29 mouse cellular contexts compared by ENCODE assay signal in genomic region chr10:40668640-40669039, GRCm38 (mm10). TPM values are rescaled to one million over a fixed set of nuclear protein-coding genes. Genes with fewer than 3 reads are reported as not detected.
"Had no signal": no experiment of that assay in that cellular context is flagged by ENCODE, and none has a peak within 500 bp of the region (broad histone marks: within the 10 kb centered on the region; RNA-seq: fewer than 3 reads in every experiment).

No protein-coding gene starts in this region.

- H3K4me2 ChIP-seq: heart, embryonic 11.5 days; heart, embryonic 12.5 days; heart, embryonic 13.5 days; heart, embryonic 15.5 days; hindbrain, embryonic 12.5 days; hindbrain, embryonic 13.5 days; hindbrain, embryonic 14.5 days; hindbrain, embryonic 15.5 days; intestine, embryonic 15.5 days; kidney, embryonic 15.5 days had no signal

- DNase-seq: heart, postnatal 14 days; heart, postnatal 36 days; heart, postnatal 4 days; kidney, adult 11 months; kidney, adult 18-20 months; kidney, postnatal 10 days; kidney, postnatal 4 days; layer of hippocampus, adult 9-11 months; layer of hippocampus, postnatal 36 days had no signal

- H3K27ac ChIP-seq: heart, embryonic 13.5 days; heart, embryonic 15.5 days; hindbrain, embryonic 10.5 days; hindbrain, embryonic 12.5 days; hindbrain, embryonic 13.5 days; hindbrain, embryonic 14.5 days; hindbrain, embryonic 15.5 days; hindbrain, postnatal 0 days; intestine, embryonic 15.5 days; kidney, embryonic 15.5 days; kidney, postnatal 0 days; layer of hippocampus, adult 2 months; left cerebral cortex, adult 2 months had no signal

- H3K9me3 ChIP-seq: heart, embryonic 13.5 days; heart, embryonic 15.5 days; hindbrain, embryonic 10.5 days; hindbrain, embryonic 12.5 days; hindbrain, embryonic 13.5 days; hindbrain, embryonic 15.5 days; intestine, embryonic 15.5 days; kidney, embryonic 15.5 days had no signal

- ATAC-seq: hindbrain, embryonic 16.5 days; hindbrain, postnatal 0 days; inflammation-experienced regulatory T-cells, adult 6 months; intestine, embryonic 15.5 days; intestine, embryonic 16.5 days; intestine, postnatal 0 days had no signal

- H3K4me1 ChIP-seq: heart, embryonic 12.5 days; heart, embryonic 15.5 days; intestine, embryonic 15.5 days; kidney, embryonic 15.5 days had no signal

- H3K9ac ChIP-seq: heart, embryonic 12.5 days; heart, embryonic 13.5 days; heart, embryonic 15.5 days; hindbrain, embryonic 12.5 days; hindbrain, embryonic 13.5 days; hindbrain, embryonic 14.5 days; hindbrain, embryonic 15.5 days; intestine, embryonic 15.5 days; kidney, embryonic 15.5 days had no signal

- H3K36me3 ChIP-seq: heart, embryonic 12.5 days; heart, embryonic 13.5 days; heart, embryonic 15.5 days; hindbrain, embryonic 10.5 days; hindbrain, embryonic 12.5 days; hindbrain, embryonic 13.5 days; hindbrain, embryonic 15.5 days; intestine, embryonic 15.5 days; kidney, embryonic 15.5 days had no signal

- H3K4me3 ChIP-seq: heart, embryonic 12.5 days; heart, embryonic 13.5 days; heart, embryonic 15.5 days; hindbrain, embryonic 10.5 days; hindbrain, embryonic 12.5 days; hindbrain, embryonic 13.5 days; hindbrain, embryonic 15.5 days; intestine, embryonic 15.5 days; kidney, embryonic 15.5 days; layer of hippocampus, adult 2 months; left cerebral cortex, adult 2 months had no signal

- H3K27me3 ChIP-seq: heart, embryonic 12.5 days; heart, embryonic 13.5 days; heart, embryonic 15.5 days; hindbrain, embryonic 12.5 days; hindbrain, embryonic 13.5 days; hindbrain, embryonic 15.5 days; intestine, embryonic 15.5 days; kidney, embryonic 15.5 days had no signal

RNA-seq across cellular contexts. Expression of gene Mettl24, which starts 14.4 kb away (rescaled TPM):
- total RNA-seq: hematopoietic stem cell, adult 5-6 weeks; hindbrain, postnatal 0 days had no signal
- polyA plus RNA-seq: inflammation-experienced regulatory T-cells, adult 6 months had no signal

RNA-seq across cellular contexts. Expression of gene Ddo, which starts 38.8 kb away (rescaled TPM):
- total RNA-seq: hematopoietic stem cell, adult 5-6 weeks had no signal
- polyA plus RNA-seq: inflammation-experienced regulatory T-cells, adult 6 months had no signal
